Mouse (Mus musculus): Measurements from ENCODE around the gene Aggf1.
A peak's percentile ranks its signal among the peaks of the same experiment; 100 is the strongest.

Aggf1 gene

DNA sequence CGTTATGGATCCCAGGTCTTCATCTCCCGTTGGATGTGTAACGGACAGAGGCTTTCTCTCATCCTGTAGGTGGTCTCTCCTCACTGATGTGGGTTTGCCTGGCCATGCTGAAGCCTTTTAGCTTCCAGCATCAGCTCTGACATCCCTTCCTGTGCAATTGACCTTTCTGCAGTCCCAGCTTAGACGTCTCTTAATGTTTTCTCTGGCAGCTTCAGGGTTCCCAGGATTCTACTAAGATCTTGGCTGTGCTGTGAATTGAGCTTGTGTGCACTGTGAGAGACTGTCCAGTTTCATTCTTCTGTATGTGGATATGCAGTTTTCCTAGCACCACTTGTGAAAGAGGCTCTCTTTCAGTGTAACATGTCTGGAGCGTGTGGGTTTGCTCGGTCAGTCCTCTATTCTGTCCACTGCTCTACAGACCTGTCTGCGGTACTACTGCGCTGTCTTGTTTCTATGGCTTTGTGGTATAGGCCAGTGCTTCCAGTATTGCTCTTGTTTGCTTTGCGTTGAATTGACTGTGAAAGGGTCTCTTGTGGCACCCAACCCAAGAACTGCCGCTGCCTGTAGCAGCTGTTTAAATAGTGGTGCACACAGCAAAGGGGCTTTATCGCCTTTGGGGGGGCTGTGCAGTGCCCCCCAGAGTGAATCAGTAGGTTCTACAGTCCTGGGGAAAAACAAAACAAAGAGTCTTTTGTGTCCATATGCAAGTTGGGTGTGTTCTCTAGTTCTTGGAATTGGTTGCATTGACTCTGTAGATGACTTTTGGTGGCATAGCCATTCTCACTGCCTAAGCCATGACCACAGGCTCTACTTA lies 42.9 kb downstream of the Aggf1 start:
- DNase-seq (ENCODE audit: low spot score) = no peak

DNA sequence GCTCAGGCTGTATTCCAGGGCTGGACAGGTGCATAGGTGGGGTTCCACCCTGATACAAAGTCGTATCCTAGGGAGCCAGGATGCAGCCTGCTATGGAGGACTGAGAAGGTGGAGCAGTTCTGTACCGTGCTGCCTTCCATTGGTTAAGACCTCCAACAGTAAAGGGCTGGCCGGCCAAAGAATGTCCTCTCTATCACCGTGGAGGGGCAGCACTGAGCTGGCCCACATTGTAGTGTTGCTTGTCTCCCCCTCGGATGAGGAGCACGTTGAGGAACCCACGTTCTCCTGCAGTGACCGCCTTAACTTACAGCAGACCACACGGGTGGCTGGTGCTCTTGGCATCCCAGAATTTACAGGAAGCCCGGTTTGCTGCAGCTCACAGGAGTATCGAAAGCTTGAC lies 44.6 kb downstream of the Aggf1 start:
- no peak for DNase-seq (ENCODE audit: low spot score)

DNA sequence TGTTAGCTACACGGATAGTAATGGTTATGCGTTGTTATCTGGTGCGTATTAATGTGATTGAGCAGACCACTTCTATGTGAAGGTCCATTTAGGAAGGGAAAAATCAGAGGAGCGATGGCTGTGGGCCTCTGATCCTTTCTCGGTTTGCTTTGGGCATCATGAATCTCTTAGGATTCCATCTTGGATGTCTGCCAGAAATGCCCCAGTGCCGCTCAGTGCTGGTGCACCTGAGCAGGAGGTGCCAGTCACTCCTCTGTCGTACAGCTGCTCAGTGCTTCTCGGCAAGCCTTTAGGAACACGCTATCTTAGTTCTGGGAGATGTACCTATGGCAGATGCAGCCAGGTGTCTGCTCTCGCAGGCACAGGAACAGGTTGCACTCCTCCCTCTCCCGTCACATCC lies 46.4 kb downstream of the Aggf1 start:
- no peak for DNase-seq (ENCODE audit: low spot score)

DNA sequence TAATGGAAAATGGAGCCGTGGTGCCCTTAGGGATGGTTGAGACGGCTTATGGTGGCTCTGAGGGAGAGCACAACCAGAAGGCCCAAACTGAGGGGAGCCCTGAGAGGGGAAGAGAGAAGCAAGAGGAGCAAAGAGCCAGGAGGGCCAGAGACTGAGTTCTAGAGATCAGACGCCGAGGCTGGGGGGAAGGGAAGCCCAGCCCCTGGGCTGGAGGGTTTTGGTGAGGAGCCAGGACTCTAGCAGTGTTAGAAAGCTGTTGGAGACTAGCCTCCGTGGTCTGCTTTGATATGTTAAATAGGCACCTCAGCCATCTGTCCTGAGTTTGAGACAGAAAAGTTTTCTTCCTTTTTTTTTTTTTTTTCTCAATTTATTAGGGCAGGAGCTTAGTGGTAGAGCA lies 47.8 kb downstream of the Aggf1 start:
- DNase-seq (ENCODE audit: low spot score) = no peak

DNA sequence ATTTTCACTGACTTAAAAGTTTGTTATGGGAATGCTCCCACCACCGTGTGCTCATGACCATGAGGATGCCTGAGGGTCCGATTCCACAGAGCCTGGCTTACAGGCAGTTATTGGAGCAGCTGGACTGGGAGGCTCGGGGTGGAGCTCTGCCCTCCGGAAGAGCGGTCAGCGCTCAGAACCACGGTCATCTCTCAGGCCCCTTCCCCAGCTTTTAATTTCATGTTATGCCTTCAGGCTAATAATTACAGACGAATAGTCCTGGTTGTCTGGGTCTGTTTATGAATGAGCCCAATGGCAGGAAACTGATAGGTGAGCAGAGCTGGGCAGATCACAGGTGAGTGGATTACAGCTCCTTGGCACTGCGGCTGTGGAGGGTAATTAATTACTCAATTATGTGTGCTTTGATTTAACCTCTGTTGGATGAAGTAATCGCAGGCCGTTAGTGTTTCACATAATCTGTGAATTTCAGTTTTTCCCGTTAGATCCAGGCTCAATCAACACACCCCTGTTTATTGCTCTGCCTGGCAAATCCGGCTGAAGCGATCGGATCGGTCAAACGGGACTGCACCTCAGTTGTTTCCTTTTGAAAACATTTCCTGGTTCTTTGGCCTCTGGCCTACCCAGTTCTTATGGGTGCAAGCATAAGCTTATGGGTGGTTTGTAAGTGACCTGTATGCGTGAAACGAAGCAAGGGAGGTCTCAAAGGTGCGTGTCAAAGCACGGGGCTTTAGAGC lies 48.4 kb downstream of the Aggf1 start:
- no peak for DNase-seq (ENCODE audit: low spot score)

DNA sequence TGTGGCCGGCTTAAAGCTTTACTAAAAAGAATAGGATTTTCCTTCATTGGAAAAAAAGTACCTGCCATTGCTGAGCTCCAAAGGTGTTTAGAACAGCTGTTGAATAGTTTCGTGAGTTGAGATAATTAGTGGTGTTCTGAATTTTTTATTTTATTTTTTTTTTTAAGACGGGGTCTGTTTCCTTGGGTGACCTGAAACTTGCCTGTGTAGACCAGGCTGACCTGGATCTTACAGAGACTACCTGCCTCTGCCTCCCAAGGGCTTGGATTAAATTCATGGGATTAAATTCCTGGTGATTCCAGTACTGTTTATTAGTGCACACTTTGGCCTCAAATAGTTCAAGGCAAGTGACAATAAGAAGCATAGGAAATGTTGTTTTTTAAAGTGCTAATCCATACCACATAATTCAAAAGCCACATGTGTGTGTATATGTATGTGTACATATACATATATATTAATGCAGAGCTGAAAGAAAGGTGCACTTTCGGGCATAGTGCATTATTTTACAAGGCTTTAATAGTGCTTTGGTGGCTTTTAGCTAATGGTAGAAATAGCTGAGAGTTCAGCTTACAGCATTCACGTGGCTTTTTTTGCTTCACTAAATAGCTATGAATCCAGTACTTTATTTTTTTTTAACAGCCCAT lies 49.1 kb downstream of the Aggf1 start:
- no peak for DNase-seq (ENCODE audit: low spot score)

DNA sequence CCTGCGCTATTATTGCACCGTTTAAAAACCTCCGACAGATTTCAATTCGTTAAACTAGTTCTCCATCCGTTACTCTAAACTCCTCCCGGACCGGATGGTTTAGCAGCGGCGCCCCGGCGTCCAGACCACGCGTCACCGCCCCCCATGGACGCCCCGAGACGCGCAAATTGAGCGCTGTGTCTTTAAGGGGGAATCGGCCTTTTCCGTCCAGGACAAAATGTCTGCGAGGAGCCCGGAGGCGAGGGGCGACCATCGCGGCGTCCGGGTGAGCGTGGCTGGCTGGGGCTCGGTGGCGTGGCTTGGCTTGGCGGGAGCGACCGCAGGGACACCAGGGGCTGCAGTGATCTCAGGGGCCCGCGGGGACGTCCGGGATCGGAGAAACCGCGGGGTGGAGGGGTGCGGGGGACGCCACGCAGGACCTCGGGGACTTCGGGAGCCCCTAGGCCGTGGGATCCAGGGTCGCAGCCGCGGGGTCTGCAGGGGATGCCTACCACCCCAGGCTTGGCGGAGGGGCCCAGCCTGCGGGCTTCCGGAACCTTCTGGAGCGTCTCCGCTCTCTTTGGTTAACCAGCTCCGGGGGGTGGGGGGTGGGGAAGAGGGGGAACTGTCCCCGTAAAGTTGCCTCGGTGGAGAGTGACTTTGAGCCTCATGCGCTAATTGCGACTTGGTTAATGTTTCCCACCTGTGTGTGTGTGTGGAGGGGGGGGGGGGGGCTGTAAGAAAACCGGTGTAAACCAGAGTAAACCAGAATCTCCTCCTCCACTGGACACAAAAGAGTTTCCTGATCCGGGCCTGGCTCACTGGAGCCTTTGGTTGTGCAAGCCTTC lies 49.9 kb downstream of the Aggf1 start:
- DNase-seq (ENCODE audit: low spot score) = peak; percentile 47

DNA sequence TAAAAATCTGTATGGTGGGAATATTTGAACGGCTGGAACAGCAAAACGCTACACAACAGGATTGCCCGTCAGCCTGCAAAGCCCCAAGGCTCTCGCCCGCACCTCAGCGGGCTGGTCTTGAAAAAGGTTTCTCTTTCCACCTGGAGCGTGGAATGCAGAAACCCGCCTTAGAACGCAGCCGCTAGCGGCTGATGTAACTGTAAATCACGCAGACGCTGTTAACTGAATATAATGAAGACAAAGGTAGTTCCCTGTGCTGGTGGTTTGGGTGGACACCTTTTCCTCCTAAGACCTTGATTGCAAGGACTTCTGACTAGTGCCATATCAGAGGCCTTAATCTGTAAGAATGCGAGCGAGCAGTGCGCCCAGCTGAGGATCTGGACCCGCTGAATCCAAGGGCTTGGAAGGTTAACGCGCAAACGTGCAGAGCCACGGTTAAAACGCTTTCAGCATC lies 50.5 kb downstream of the Aggf1 start:
- no peak for DNase-seq (ENCODE audit: low spot score)

DNA sequence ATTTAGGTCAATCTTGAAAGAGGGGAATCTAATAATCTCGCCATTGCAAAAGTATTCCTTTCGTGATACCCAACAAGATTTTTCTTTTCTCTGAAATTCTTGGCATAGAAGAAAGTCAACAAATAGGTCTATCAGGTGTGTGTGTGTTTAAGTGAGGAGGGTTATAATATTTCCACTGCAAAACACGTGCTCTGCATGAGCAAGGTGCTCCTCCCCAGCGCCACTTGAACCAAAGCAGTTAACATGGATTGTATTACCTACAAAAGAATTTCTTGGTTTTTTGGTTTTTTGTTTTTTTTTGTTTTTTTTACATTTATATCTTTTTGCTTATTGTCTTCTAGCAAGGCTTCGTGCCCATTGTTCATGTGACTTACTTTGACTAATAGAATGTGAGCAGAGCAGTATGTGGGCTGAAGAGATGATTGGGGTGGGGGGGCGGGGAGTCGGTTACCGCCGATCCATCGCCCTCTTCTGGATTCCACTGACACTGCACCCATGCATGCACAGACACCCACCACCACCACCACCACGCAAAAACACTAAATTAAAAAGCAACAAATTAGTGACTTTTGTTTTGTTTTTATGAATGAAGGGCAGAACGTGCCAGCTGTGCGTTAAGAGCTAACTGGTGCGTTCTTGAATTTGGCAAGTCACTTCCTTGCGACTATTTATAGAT lies 51.1 kb downstream of the Aggf1 start:
- DNase-seq (ENCODE audit: low spot score) = no peak

DNA sequence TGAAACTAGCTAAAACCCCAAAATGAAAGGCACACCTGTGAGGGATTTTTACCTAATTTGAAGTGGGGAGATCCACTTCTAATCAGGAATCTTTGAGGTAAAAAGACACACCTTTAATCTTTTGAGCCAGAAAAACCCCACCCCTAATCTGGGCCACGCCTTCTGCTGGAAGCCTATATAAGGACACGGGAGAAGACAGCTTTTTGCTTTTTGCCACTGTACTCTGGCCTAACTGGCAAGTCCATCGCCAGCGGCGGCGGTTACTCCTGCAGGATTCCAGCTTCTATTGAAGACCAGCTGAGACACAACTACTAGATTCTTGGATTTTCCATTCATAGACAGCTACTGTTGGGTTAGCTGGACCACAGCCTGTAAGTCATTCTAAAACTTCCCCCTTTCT lies 51.8 kb downstream of the Aggf1 start, which contains the start of gene Zbed3:
Gene Zbed3, plus strand, starts transcription at position 213 of the 400 bp plus-strand sequence.
- no peak for DNase-seq (ENCODE audit: low spot score)

DNA sequence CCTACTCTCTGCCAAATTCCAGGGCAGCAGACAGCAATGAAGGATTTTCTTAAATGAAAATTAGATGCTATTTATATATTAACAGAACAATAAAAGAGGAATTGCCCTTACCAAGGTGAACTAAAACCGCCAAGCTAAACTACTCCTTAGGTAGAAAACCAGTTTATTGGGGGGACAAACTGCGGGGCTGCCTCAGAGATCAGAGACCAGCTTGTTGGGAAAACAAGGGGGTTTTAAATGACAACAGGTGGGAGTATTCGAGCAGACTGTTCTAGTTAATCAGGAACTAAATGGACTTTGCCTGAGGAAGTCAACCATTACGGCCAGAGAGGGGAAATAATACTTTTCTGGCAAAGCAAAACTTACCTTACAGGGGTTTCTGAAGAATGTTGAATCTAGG lies 54.7 kb downstream of the Aggf1 start:
- DNase-seq (ENCODE audit: low spot score) = no peak

DNA sequence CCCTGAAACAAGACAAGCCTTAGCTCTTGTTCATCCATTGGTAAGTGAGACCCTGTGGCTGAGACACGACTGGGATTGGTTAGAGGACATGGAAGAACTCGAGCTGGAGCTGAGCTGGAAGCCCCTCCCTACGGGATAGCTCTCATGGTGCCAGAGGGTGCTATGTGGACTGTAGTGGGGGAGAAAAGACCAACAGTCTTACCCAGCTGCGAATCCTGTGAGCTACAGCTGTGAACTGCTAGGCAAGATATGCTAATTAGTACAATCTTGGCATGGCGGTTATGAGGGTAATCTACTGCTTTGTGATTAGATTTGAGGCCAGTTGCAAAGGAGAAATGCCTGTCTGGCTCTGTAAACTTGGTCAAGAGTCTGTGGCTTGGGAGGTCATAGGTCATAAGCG lies 56.0 kb downstream of the Aggf1 start:
- no peak for DNase-seq (ENCODE audit: low spot score)

DNA sequence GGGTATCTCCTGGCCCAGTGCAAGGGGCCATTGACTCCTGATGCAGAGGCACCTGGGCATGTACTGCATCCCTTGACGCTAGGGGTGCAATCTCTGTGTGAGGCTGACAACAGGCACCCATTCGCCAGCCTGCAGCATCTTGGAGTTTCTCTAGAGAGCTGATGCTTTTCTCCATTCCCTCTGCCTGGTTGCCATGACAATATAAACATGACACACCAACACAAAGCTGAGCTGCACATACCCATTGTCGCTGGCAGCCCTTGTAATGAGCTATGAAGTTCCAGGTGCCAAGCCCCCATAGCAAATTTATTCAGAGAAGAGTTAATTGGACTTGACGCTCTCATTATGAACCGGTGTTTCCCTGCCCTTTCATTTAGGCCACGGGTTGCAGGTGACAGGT lies 63.1 kb downstream of the Aggf1 start:
- no peak for DNase-seq (ENCODE audit: low spot score)

DNA sequence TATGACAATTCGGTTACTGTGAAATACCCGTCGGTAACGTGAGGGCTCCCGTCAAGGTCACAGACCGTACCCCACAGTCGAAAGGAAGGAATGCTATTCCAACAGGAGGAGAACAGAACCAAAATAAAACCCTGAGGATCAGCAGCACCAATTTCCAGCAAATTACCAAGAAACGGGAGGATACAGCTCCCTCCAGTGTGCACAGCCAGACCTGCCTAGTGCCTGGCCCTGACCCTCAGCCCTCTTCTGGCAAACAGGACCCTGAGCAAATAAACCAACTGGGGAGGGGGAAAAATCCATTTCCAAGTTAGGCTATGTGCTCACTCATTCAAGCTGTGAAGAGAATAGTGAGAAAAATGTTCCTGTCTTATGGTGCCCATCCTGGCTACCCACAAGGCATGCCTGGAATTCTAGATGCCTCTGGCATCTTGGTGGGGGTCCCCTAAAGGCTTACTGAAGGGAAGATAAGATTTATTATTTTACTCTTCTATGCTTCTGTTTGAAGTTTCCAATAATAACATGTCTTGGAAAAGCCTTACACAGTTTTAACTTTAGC lies 68.0 kb downstream of the Aggf1 start:
- DNase-seq (ENCODE audit: low spot score) = no peak

DNA sequence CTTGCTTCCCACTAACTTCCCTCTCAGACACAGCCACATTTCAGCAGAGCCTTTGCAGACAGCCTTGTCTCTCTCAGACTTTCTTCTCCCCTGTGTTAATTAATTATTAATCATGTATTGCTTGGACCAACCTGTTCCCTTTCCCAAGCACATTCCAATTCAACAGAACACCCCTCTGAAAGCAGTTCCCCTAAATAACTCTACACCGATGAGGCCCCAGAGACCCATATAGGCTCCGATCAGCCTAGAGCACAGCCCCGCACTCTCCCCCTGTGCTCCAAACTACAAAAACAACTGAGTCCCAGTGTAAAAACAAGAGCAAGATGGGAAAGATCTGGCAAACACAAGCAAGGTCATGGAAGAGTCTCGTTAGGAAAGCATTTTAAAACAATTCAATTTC lies 68.6 kb downstream of the Aggf1 start:
- no peak for DNase-seq (ENCODE audit: low spot score)

All from left cerebral cortex, adult 11 months (tissue).